Mouse (Mus musculus): Measurements from ENCODE around the gene Fam208a. TPM values are rescaled to one million over a fixed set of nuclear protein-coding genes. Genes with fewer than 3 reads are reported as not detected.

The Fam208a gene
- 43.2 and 50.9 TPM in 2 replicates for total RNA-seq (2014; rRNA removed)
- 5.3 and 8.1 TPM in 2 replicates for polyA plus RNA-seq (2015; fragmentation: Nextera tagmentation; extraction: Ambion mirVana)

DNA sequence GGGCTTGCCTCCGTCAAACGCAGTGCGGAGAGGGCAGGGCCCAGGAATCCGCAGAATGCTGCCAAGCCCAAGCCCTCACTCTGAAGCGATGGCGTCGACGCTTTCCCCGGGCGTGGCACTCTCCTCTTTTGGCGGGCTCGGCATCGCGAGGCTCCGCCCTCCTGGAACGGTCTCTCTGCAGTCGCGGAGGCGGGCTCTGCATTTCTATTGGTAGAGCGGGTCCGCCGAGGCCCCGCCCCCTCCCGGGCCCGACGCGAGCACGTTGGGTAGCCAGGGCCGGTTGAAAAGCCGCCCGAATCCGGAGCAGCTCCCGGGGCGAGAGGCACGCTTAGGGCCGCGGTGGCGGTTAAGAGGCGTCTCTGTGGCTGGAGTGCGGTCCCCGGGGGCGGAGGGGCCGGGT, at the start of gene Fam208a:
TSS of gene Fam208a (plus strand) at position 262 of the 400 bp plus-strand sequence.
- WGBS, result 2% methylated on average over 37 of the region's 43 CpGs

DNA sequence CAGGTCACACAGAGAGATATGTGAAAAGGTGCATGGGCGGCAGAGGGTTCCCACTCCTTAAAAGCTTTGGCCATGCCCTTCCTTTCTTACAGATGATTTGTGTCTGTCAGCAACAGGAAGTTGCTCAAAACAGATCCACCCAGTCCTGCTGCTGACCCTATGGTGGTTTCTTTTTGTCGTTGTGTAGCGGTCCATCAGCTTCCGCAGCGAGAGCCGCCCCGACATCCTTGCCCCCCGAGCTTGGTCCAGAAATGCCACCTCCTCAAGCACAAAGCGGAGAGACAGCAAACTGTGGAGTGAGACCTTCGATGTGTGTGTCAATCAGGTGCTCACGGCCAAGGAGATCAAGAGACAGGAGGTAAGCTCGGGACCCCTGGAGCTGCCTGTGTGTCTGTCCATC, 49.2 kb upstream of the Fam208a start:
- no peak overlapping the region for H3K4me3 ChIP-seq (ENCODE audit: low read depth, low read length)
- ATAC-seq (no peak), DNase-seq (no peak)
- WGBS, result 79% methylated on average over 12 of the region's 12 CpGs
- no peak for TF ChIP-seq CTCF (IDR thresholded peaks at IDR 0.05; ENCODE audit: low read depth)
- H3K4me1 ChIP-seq (ENCODE audit: insufficient read depth), result no peaks in the 10 kb centered on the region
- no peak overlapping the region for H3K4me2 ChIP-seq (ENCODE audit: low read depth)
- H3K27ac ChIP-seq (ENCODE audit: low read depth, low read length), result no peak overlapping the region
- no peaks in the 10 kb centered on the region for H3K27me3 ChIP-seq (ENCODE audit: insufficient read depth, low read length)
- H3K9ac ChIP-seq, result no peak overlapping the region
- no peaks in the 10 kb centered on the region for H3K9me3 ChIP-seq (ENCODE audit: low read length)
- no peaks in the 10 kb centered on the region for H3K36me3 ChIP-seq (ENCODE audit: insufficient read depth)

More for the DNA sequence above, at the start of gene Fam208a:
- 0 out of 2 replicates have a peak, but pooled peaks cover 3% of the 10 kb centered on the region for H3K4me1 ChIP-seq (ENCODE audit: insufficient read depth)
- H3K27ac ChIP-seq (ENCODE audit: low read depth, low read length), result peak within 1 kb of the TSS; percentile 100
- no peak for TF ChIP-seq CTCF (IDR thresholded peaks at IDR 0.05; ENCODE audit: low read depth)
- H3K36me3 ChIP-seq (ENCODE audit: insufficient read depth), result no peaks in the 10 kb centered on the region
- ATAC-seq (peak; percentile 96), DNase-seq (peak; percentile 97)
- 0 out of 2 replicates have a peak, but pooled peaks cover 4% of the 10 kb centered on the region for H3K9me3 ChIP-seq (ENCODE audit: low read length)
- peak within 1 kb of the TSS; percentile 98 for H3K9ac ChIP-seq
- peak within 1 kb of the TSS; percentile 53 for H3K4me3 ChIP-seq (ENCODE audit: low read depth, low read length)
- H3K4me2 ChIP-seq (ENCODE audit: low read depth), result peak within 1 kb of the TSS; percentile 85
- H3K27me3 ChIP-seq (ENCODE audit: insufficient read depth, low read length), result no peaks in the 10 kb centered on the region

DNA sequence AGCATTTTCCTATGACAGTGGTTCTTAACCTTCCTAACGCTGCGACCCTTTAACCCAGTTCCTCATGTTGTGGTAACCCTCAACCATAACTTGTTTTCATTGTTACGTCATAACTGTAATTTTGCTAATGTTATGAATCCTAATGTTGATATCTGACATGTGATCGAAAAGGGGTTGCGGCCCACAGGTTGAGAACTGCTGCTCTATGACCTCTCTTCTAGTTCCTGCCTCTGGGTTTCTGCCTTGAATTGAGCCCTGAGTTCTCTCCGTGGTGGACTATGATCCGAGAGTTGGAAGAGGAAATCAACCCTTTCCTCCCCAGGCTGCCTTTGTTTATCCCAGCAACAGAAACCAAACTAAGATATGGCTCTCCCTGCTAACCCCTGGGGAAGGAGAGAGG, 47.2 kb upstream of the Fam208a start:
- no peaks in the 10 kb centered on the region for H3K9me3 ChIP-seq (ENCODE audit: low read length)
- no peak for TF ChIP-seq CTCF (IDR thresholded peaks at IDR 0.05; ENCODE audit: low read depth)
- no peak overlapping the region for H3K4me3 ChIP-seq (ENCODE audit: low read depth, low read length)
- ATAC-seq (no peak), DNase-seq (no peak)
- H3K4me1 ChIP-seq (ENCODE audit: insufficient read depth), result no peaks in the 10 kb centered on the region
- H3K27me3 ChIP-seq (ENCODE audit: insufficient read depth, low read length), result no peaks in the 10 kb centered on the region
- H3K4me2 ChIP-seq (ENCODE audit: low read depth), result no peak overlapping the region
- WGBS, result 89% methylated on average over 7 of the region's 7 CpGs
- H3K27ac ChIP-seq (ENCODE audit: low read depth, low read length), result no peak overlapping the region
- H3K9ac ChIP-seq, result no peak overlapping the region
- no peaks in the 10 kb centered on the region for H3K36me3 ChIP-seq (ENCODE audit: insufficient read depth)

DNA sequence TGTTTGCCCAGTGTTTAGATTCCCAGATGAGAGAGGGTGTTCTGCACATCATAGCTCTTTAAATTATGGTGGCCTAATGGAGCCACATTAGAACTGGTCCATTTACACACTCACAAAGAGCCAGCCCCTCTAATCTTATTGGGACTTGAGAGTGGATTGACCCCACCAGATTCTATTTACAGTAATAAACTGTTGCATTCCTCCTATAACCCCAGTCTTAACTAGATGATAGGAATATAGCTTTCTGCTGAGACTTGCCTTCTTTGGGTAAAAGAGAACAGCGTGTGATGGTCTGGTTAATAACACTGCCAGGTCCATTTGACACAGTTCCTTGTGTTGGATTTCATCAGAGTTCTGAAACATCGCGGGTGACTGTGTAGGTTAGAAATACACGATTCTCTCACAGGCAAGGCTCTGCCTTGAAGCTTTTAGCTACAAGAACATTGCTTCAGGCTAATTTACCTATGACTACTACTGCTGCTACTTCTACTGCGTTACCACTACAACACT, 45.3 kb upstream of the Fam208a start:
- 85% methylated on average over 5 of the region's 5 CpGs for WGBS

DNA sequence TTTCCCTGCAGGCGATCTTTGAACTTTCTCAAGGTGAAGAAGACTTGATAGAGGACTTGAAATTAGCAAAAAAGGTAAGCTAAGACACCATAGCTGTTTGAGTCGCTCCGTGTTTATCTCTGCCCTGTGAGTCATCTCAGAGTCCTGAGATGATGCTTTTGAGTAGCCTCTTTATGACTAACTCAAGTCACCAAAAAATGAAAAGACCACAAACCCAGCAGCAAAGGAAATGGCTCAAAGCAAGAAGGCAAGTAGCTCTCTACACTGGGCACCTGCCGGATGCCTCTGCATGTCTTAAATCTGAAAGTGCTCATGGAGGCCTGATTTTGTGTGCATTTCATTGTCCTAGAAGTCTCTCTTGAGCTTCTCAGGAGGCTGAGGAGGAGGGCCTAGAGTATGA, 44.5 kb upstream of the Fam208a start:
- Histone ChIP-seq H3K9ac (no peak overlapping the region), H3K4me2 (ENCODE audit: low read depth) (no peak overlapping the region), H3K27ac (ENCODE audit: low read depth, low read length) (no peak overlapping the region), H3K4me3 (ENCODE audit: low read depth, low read length) (no peak overlapping the region), H3K36me3 (ENCODE audit: insufficient read depth) (no peaks in the 10 kb centered on the region), H3K9me3 (ENCODE audit: low read length) (no peaks in the 10 kb centered on the region), H3K27me3 (ENCODE audit: insufficient read depth, low read length) (no peaks in the 10 kb centered on the region), H3K4me1 (ENCODE audit: insufficient read depth) (no peaks in the 10 kb centered on the region)
- no peak for ATAC-seq
- DNase-seq, result no peak
- no peak for TF ChIP-seq CTCF (IDR thresholded peaks at IDR 0.05; ENCODE audit: low read depth)
- WGBS, result 88% methylated on average over 4 of the region's 4 CpGs

More for the DNA sequence above, 45.3 kb upstream of the Fam208a start:
- H3K27me3 ChIP-seq (ENCODE audit: insufficient read depth, low read length), result no peaks in the 10 kb centered on the region
- H3K36me3 ChIP-seq (ENCODE audit: insufficient read depth), result no peaks in the 10 kb centered on the region
- DNase-seq (no peak), ATAC-seq (no peak)
- TF ChIP-seq CTCF (IDR thresholded peaks at IDR 0.05; ENCODE audit: low read depth), result no peak
- no peaks in the 10 kb centered on the region for H3K4me1 ChIP-seq (ENCODE audit: insufficient read depth)
- no peaks in the 10 kb centered on the region for H3K9me3 ChIP-seq (ENCODE audit: low read length)
- no peak overlapping the region for H3K9ac ChIP-seq
- no peak overlapping the region for H3K4me3 ChIP-seq (ENCODE audit: low read depth, low read length)
- H3K4me2 ChIP-seq (ENCODE audit: low read depth), result no peak overlapping the region
- no peak overlapping the region for H3K27ac ChIP-seq (ENCODE audit: low read depth, low read length)

DNA sequence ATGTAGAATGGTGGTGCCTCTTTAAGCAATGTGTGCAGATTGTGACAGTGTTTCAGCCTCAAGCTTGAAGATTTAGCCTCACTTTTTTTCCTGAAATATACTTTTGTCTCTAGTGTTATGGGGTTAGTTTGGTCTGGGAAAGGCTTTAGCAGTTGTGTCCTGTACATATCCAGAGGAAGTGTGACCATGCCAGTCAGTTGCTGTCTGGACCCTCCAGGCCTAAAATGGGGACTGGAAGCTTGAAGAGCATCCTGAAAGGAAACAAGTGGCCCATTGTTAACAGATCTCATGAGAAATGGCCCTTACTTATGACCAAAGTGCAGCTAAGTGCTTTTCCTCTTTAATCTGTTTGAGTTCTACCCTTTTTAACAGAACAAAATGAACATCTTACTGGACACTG, 40.0 kb upstream of the Fam208a start:
- ATAC-seq (no peak), DNase-seq (no peak)
- Histone ChIP-seq H3K4me2 (ENCODE audit: low read depth) (no peak overlapping the region), H3K9ac (no peak overlapping the region), H3K27ac (ENCODE audit: low read depth, low read length) (no peak overlapping the region), H3K4me3 (ENCODE audit: low read depth, low read length) (no peak overlapping the region), H3K27me3 (ENCODE audit: insufficient read depth, low read length) (no peaks in the 10 kb centered on the region), H3K36me3 (ENCODE audit: insufficient read depth) (no peaks in the 10 kb centered on the region), H3K4me1 (ENCODE audit: insufficient read depth) (no peaks in the 10 kb centered on the region), H3K9me3 (ENCODE audit: low read length) (no peaks in the 10 kb centered on the region)
- TF ChIP-seq CTCF (IDR thresholded peaks at IDR 0.05; ENCODE audit: low read depth), result no peak

DNA sequence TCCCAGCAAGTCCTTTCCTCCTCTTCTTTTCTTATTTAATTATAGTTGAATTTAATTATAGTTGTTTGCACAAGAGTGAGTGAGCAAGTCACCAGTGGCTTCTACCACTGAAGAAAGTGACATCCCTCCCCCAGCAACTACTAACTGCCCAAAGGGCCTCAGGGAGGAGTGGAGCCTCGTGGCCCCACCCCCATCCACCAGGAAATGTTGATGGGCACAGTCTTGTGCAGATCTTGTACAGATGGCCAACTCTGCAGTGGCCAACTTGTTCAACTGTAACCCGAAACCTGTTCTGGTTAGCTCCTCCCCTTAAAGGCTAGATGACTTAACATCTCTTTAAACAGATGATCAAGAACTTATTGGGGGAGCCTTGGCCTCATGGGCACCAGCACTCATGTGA, 38.9 kb upstream of the Fam208a start:
- no peaks in the 10 kb centered on the region for H3K9me3 ChIP-seq (ENCODE audit: low read length)
- WGBS, result 79% methylated on average over 2 of the region's 2 CpGs
- ATAC-seq (no peak), DNase-seq (no peak)
- H3K9ac ChIP-seq, result no peak overlapping the region
- H3K27ac ChIP-seq (ENCODE audit: low read depth, low read length), result no peak overlapping the region
- H3K36me3 ChIP-seq (ENCODE audit: insufficient read depth), result no peaks in the 10 kb centered on the region
- TF ChIP-seq CTCF (IDR thresholded peaks at IDR 0.05; ENCODE audit: low read depth), result no peak
- H3K4me3 ChIP-seq (ENCODE audit: low read depth, low read length), result no peak overlapping the region
- no peaks in the 10 kb centered on the region for H3K27me3 ChIP-seq (ENCODE audit: insufficient read depth, low read length)
- H3K4me1 ChIP-seq (ENCODE audit: insufficient read depth), result no peaks in the 10 kb centered on the region
- no peak overlapping the region for H3K4me2 ChIP-seq (ENCODE audit: low read depth)

Data from forebrain, postnatal 0 days (tissue).